8 mouse cellular contexts compared by ENCODE assay signal in the genomic region with DNA sequence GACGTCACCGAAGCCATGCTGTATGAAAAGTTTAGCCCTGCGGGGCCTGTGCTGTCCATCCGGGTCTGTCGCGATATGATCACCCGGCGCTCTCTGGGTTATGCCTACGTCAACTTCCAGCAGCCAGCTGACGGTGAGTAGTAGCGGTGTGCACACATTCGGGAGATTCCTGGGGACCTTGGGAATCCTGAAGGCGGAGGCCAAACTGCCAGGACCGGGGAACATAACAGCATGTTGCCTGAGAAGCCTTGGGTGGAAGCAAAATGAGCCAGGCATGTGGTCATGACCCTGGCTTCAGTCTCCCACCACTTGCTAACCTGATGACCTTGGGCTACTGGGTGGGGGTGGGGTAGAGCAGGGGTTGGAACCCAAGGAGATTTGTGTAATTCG. TPM values are rescaled to one million over a fixed set of nuclear protein-coding genes. Genes with fewer than 3 reads are reported as not detected.
DNase-seq lines count a peak whose midpoint lies in the region; ATAC-seq and TF ChIP-seq lines count a peak whose summit lies in the region.
"Not testable (repeated sequence)": the region's sequence is repeated elsewhere in the genome, so short reads cannot be mapped to it uniquely, and the experiment has no call there.
"Had no signal": no experiment of that assay in that cellular context is flagged by ENCODE, and none has a peak within 500 bp of the region (broad histone marks: within the 10 kb centered on the region; RNA-seq: fewer than 3 reads in every experiment).

No protein-coding gene starts in this region.

- H3K27me3 ChIP-seq in forebrain, postnatal 0 days (ENCODE audit: insufficient read depth, low read length); hindbrain, embryonic 10.5 days (ENCODE audit: insufficient read depth, poor library complexity, severe bottlenecking); neural tube, embryonic 15.5 days (replicated peaks): not testable (repeated sequence)

- peaks cover 21% of the 10 kb centered on the region for H3K4me1 ChIP-seq in forebrain, postnatal 0 days (ENCODE audit: insufficient read depth)
- peaks cover 25% of the 10 kb centered on the region for H3K4me1 ChIP-seq in hindbrain, embryonic 10.5 days (replicated peaks)
- H3K4me1 ChIP-seq in neural tube, embryonic 15.5 days = peaks cover 26% of the 10 kb centered on the region

- peak overlapping the region; percentile 54 for H3K4me3 ChIP-seq in forebrain, postnatal 0 days (ENCODE audit: low read depth, low read length)
- H3K4me3 ChIP-seq in hindbrain, embryonic 10.5 days = peak overlapping the region; percentile 72
- H3K4me3 ChIP-seq in layer of hippocampus, adult 2 months = peak overlapping the region; percentile 64
- H3K4me3 ChIP-seq in neural tube, embryonic 15.5 days (replicated peaks) = peak overlapping the region; percentile 66

- peak overlapping the region; percentile 72 for H3K9ac ChIP-seq in forebrain, postnatal 0 days
- H3K9ac ChIP-seq in neural tube, embryonic 15.5 days (replicated peaks) = peak overlapping the region; percentile 62

- TF ChIP-seq CTCF in forebrain, postnatal 0 days (IDR thresholded peaks at IDR 0.05; ENCODE audit: low read depth); layer of hippocampus, adult 2 months (conservative IDR thresholded peaks at IDR 0.05): not testable (repeated sequence)

- H3K9me3 ChIP-seq in forebrain, postnatal 0 days (ENCODE audit: low read length); hindbrain, embryonic 10.5 days; neural tube, embryonic 15.5 days (replicated peaks): not testable (repeated sequence)

- H3K4me2 ChIP-seq in forebrain, postnatal 0 days (ENCODE audit: low read depth) = peak overlapping the region; percentile 86
- peak overlapping the region; percentile 91 for H3K4me2 ChIP-seq in neural tube, embryonic 15.5 days

- ATAC-seq in forebrain, postnatal 0 days = peak; percentile 42
- ATAC-seq in neural tube, embryonic 15.5 days (ENCODE audit: low FRiP score) = peak; percentile 35; the same call in 1 of the 2 replicates

- peaks cover 14% of the 10 kb centered on the region for H3K36me3 ChIP-seq in forebrain, postnatal 0 days (ENCODE audit: insufficient read depth)
- H3K36me3 ChIP-seq in hindbrain, embryonic 10.5 days = peaks cover 48% of the 10 kb centered on the region
- H3K36me3 ChIP-seq in neural tube, embryonic 15.5 days = peaks cover 18% of the 10 kb centered on the region

- peak; percentile 57 for DNase-seq in MN1 (ENCODE audit: low spot score)
- DNase-seq in cerebellum, adult 9-11 months = peak; percentile 39
- DNase-seq in forebrain, postnatal 0 days = peak; percentile 26
- peak; percentile 38 for DNase-seq in hindbrain, embryonic 10.5 days (ENCODE audit: low spot score)
- DNase-seq in layer of hippocampus, adult 2 months (ENCODE audit: low spot score in 2 of 2) = not testable (repeated sequence)
- DNase-seq in lung, postnatal 10 days = peak; percentile 30

- not testable (repeated sequence) for H3K27ac ChIP-seq in forebrain, postnatal 0 days (ENCODE audit: low read depth, low read length); neural tube, embryonic 15.5 days (replicated peaks)
- H3K27ac ChIP-seq in hindbrain, embryonic 10.5 days = peak overlapping the region; percentile 84
- H3K27ac ChIP-seq in layer of hippocampus, adult 2 months = peak overlapping the region; percentile 33; the same call in 1 of the 2 replicates

- WGBS in forebrain, postnatal 0 days = under 1% methylated on average over 12 of the region's 15 CpGs
- under 1% methylated on average over 13 of the region's 15 CpGs for WGBS in hindbrain, embryonic 10.5 days
- under 1% methylated on average over 13 of the region's 15 CpGs for WGBS in neural tube, embryonic 15.5 days

RNA-seq across cellular contexts. Expression of a gene that starts 21.5 kb away (rescaled TPM):
- total RNA-seq in forebrain, postnatal 0 days (2014; rRNA removed) = 83.7 and 92.6 TPM in 2 replicates
- 24.8 and 28.2 TPM in 2 replicates for polyA plus RNA-seq in forebrain, postnatal 0 days (2015; fragmentation: Nextera tagmentation; extraction: Ambion mirVana)
- polyA plus RNA-seq in hindbrain, embryonic 10.5 days (2016; fragmentation: Nextera tagmentation; extraction: Ambion mirVana) = 36.2 and 51.2 TPM in 2 replicates
- total RNA-seq in layer of hippocampus, adult 2 months (2021) = 10 to 100 TPM; 45.9 to 47.6 TPM
- polyA plus RNA-seq in neural tube, embryonic 15.5 days (2015; fragmentation: Nextera tagmentation; extraction: Ambion mirVana) = 28.3 and 31.7 TPM in 2 replicates

RNA-seq across cellular contexts. Expression of a gene that starts 39.8 kb away (rescaled TPM):
- 0.15 and 0.19 TPM in 2 replicates for total RNA-seq in forebrain, postnatal 0 days (2014; rRNA removed)
- polyA plus RNA-seq in forebrain, postnatal 0 days (2015; fragmentation: Nextera tagmentation; extraction: Ambion mirVana) = 0.08 TPM in 1 of 2 replicates, not detected in the other
- polyA plus RNA-seq in hindbrain, embryonic 10.5 days (2016; fragmentation: Nextera tagmentation; extraction: Ambion mirVana) = not detected in 2 replicates
- total RNA-seq in layer of hippocampus, adult 2 months (2021) = not detected
- 0.14 TPM in 1 of 2 replicates, not detected in the other for polyA plus RNA-seq in neural tube, embryonic 15.5 days (2015; fragmentation: Nextera tagmentation; extraction: Ambion mirVana)
- polyA plus RNA-seq: frontal cortex, adult 2 months had no signal

RNA-seq across cellular contexts. Expression of a gene that starts 50.3 kb away (rescaled TPM):
- 3.6 and 6.3 TPM in 2 replicates for total RNA-seq in forebrain, postnatal 0 days (2014; rRNA removed)
- 4.2 and 4.6 TPM in 2 replicates for polyA plus RNA-seq in forebrain, postnatal 0 days (2015; fragmentation: Nextera tagmentation; extraction: Ambion mirVana)
- polyA plus RNA-seq in hindbrain, embryonic 10.5 days (2016; fragmentation: Nextera tagmentation; extraction: Ambion mirVana) = 11.5 and 21.7 TPM in 2 replicates
- total RNA-seq in layer of hippocampus, adult 2 months (2021) = 1 to 10 TPM; 3.1 to 3.3 TPM
- 5.6 and 9.6 TPM in 2 replicates for polyA plus RNA-seq in neural tube, embryonic 15.5 days (2015; fragmentation: Nextera tagmentation; extraction: Ambion mirVana)

RNA-seq across cellular contexts. Expression of a gene that starts 59.4 kb away (rescaled TPM):
- total RNA-seq in forebrain, postnatal 0 days (2014; rRNA removed) = 0.31 and 0.90 TPM in 2 replicates
- 0.15 and 0.19 TPM in 2 replicates for polyA plus RNA-seq in forebrain, postnatal 0 days (2015; fragmentation: Nextera tagmentation; extraction: Ambion mirVana)
- polyA plus RNA-seq in hindbrain, embryonic 10.5 days (2016; fragmentation: Nextera tagmentation; extraction: Ambion mirVana) = 0.08 and 0.19 TPM in 2 replicates
- total RNA-seq in layer of hippocampus, adult 2 months (2021) = under 1 TPM in 1 of 2 experiments, not detected in 1; 0.15 TPM
- polyA plus RNA-seq in neural tube, embryonic 15.5 days (2015; fragmentation: Nextera tagmentation; extraction: Ambion mirVana) = 0.20 and 0.43 TPM in 2 replicates
